Mouse (Mus musculus) midbrain, embryonic 11.5 days (tissue): ENCODE measurements around the gene Pprc1. TPM values are rescaled to one million over a fixed set of nuclear protein-coding genes. Genes with fewer than 3 reads are reported as not detected.

Experiments
- ATAC-seq: fragments of 200-750 bp; cut with Nextera tagmentation; 2 replicates; pipeline ENCODE4 v1.8.0; 2017; ENCODE audit warnings: moderate TSS enrichment, moderate library complexity; ENCODE audit not compliant: low FRiP score
- DNase-seq: peaks from one replicate; pipeline ENCODE4 v3.0.0; 2015; ENCODE audit warnings: low spot score; ENCODE audit errors: missing footprints
- H3K27ac ChIP-seq: fragments of 300-500 bp; sonication (generic); 2 replicates; pipeline ENCODE4 v1.5.1; 2014; ENCODE audit warnings: low read depth, low read length
- H3K27me3 ChIP-seq: fragments of 300-500 bp; sonication (generic); 2 replicates; pipeline ENCODE4 v1.6.1; 2014; ENCODE audit warnings: mild to moderate bottlenecking, low read length, moderate library complexity, mixed read lengths; ENCODE audit not compliant: control insufficient read depth, insufficient read depth
- H3K36me3 ChIP-seq: fragments of 300-500 bp; sonication (generic); 2 replicates; pipeline ENCODE4 v1.6.1; 2014; ENCODE audit warnings: mild to moderate bottlenecking, low read length, moderate library complexity, mixed read lengths; ENCODE audit not compliant: control insufficient read depth, insufficient read depth
- H3K4me1 ChIP-seq: fragments of 300-500 bp; sonication (generic); 2 replicates; pipeline ENCODE4 v1.6.1; 2014; ENCODE audit warnings: low read length; ENCODE audit not compliant: control insufficient read depth, insufficient read depth
- H3K4me2 ChIP-seq: fragments of 300-500 bp; sonication (generic); 2 replicates; pipeline ENCODE4 v1.6.1; 2014; ENCODE audit warnings: mild to moderate bottlenecking, moderate library complexity
- H3K4me3 ChIP-seq: fragments of 300-500 bp; sonication (generic); 2 replicates; pipeline ENCODE4 v1.5.1; 2014; ENCODE audit warnings: low read depth, low read length
- H3K9ac ChIP-seq: fragments of 300-500 bp; sonication (generic); 2 replicates; pipeline ENCODE4 v1.6.1; 2014; ENCODE audit warnings: low read length
- H3K9me3 ChIP-seq: fragments of 300-500 bp; sonication (generic); 2 replicates; pipeline ENCODE4 v1.6.1; 2016; ENCODE audit warnings: low read length; ENCODE audit not compliant: control insufficient read depth
- WGBS: fragments of 180-500 bp; shearing (Covaris S2); extraction: QIAGEN DNeasy Blood & Tissue Kit; methylation state at CpG from one replicate; pipeline ENCODE4 v1.1.7; 2014; 5-methylcytosine and 5-hydroxymethylcytosine counted together
- polyA plus RNA-seq: library from polyadenylated mRNA; unstranded; fragments of >200 nt; fragmentation: Nextera tagmentation; extraction: Ambion mirVana; gene quantifications from 2 replicates; pipeline ENCODE4 v1.2.1, GENCODE M21; 2014

The Pprc1 gene
- polyA plus RNA-seq, 1 experiment from 2014 or later: 48.5 TPM

DNA sequence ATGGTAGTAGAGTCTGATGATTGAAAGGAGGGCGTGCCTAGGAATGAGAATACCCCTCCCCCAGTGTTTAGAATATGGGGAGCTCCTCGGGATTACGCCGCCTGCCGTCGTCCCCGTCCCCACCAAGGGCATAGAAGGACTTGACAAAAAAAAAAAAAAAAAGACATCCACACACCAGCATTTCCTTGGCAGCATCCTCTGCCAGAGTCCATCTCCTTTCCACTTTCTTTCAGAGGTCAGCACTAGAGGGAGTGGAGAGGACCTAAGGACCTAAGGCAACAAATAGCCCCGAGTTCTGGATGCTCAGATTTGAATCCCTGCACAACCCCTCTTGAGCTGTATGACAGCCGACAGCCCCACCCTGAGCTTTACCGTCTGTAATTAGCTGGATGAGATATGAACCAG lies 1.9 kb downstream of the Pprc1 start:
- Histone ChIP-seq H3K9me3 (no peaks in the 10 kb centered on the region), H3K4me2 (no peak overlapping the region; the same call in 1 of the 2 replicates), H3K27ac (no peak overlapping the region), H3K27me3 (no peaks in the 10 kb centered on the region), H3K36me3 (no peaks in the 10 kb centered on the region), H3K9ac (no peak overlapping the region), H3K4me3 (no peak overlapping the region), H3K4me1 (peaks cover 36% of the 10 kb centered on the region)
- peak; percentile 80 for DNase-seq
- no peak for ATAC-seq
- 4% methylated on average over 10 of the region's 10 CpGs for WGBS

DNA sequence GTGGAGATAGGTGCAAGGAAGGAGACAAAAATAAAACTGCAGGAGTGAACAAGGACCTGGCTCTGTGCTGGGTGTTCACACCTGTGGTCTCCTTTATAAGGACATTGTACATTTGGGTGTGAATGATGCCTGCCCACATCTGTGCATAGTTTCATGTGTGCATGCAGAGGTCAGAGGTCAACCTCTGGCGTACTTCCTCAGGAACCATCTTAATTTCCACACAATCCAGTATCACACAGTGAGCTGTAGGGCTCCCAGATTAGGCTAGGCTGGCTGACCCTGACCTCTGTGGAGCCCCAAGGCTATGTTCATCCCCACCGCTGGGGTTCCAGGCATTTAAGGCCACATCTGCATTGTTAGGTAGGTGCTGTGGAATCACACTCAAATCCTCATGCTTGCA lies 2.7 kb downstream of the Pprc1 start:
- no peak overlapping the region for H3K4me2 ChIP-seq
- H3K27ac ChIP-seq: no peak overlapping the region
- H3K4me3 ChIP-seq: no peak overlapping the region
- H3K9ac ChIP-seq: no peak overlapping the region
- peaks cover 30% of the 10 kb centered on the region for H3K4me1 ChIP-seq
- no peaks in the 10 kb centered on the region for H3K9me3 ChIP-seq
- no peak for ATAC-seq
- DNase-seq: peak; percentile 76
- H3K36me3 ChIP-seq: no peaks in the 10 kb centered on the region
- H3K27me3 ChIP-seq: no peaks in the 10 kb centered on the region
- WGBS: 50% methylated on average over 2 of the region's 2 CpGs

DNA sequence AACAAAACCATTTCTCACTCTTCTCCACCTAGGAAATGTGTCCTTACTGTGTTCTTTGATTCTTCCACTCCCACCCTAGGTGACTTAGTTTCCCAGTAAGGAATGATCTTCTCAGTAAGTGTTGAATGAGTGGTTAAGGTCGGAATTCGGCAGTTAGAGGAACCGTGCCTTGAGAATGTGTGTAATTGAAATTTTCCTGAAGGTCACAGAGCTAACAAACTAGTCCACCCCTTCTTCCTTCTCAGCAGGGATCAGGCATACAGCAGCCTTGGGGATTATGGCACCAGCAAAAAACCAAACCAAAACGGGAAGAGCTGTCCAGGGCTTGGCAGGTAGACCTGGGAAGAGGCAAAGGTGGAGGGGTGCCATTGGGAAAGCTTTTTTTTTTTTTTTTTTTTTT lies 4.4 kb downstream of the Pprc1 start:
- Histone ChIP-seq H3K36me3 (no peaks in the 10 kb centered on the region), H3K27ac (no peak overlapping the region), H3K9me3 (no peaks in the 10 kb centered on the region), H3K4me1 (peaks cover 13% of the 10 kb centered on the region), H3K4me2 (no peak overlapping the region), H3K4me3 (no peak overlapping the region), H3K9ac (no peak overlapping the region), H3K27me3 (no peaks in the 10 kb centered on the region)
- ATAC-seq: no peak
- 67% methylated on average over 4 of the region's 4 CpGs for WGBS
- no peak for DNase-seq

DNA sequence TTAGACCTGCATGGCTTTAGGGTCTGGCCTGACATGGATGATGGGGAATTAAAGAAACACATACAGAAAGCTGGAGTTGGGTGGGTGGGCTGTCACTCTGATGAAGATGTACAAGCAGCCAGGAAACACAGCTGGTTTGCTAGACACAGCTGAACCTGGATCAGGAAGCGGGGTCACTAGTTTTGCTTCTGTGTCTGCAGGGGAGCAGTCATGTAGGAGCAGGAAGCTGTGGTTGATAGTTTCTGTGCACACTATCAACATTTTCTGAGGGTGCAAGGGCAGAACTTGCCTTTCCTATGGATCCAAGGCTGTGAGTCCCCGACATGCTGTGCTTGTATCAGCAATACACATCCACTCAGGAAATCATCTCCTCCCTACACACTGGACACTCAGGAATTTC lies 5.8 kb downstream of the Pprc1 start:
- H3K4me3 ChIP-seq: no peak overlapping the region
- peaks cover 10% of the 10 kb centered on the region for H3K4me1 ChIP-seq
- H3K27me3 ChIP-seq: no peaks in the 10 kb centered on the region
- no peaks in the 10 kb centered on the region for H3K36me3 ChIP-seq
- H3K27ac ChIP-seq: no peak overlapping the region
- no peaks in the 10 kb centered on the region for H3K9me3 ChIP-seq
- ATAC-seq: no peak
- no peak for DNase-seq
- WGBS: 75% methylated on average over 2 of the region's 2 CpGs
- H3K4me2 ChIP-seq: no peak overlapping the region
- H3K9ac ChIP-seq: no peak overlapping the region

DNA sequence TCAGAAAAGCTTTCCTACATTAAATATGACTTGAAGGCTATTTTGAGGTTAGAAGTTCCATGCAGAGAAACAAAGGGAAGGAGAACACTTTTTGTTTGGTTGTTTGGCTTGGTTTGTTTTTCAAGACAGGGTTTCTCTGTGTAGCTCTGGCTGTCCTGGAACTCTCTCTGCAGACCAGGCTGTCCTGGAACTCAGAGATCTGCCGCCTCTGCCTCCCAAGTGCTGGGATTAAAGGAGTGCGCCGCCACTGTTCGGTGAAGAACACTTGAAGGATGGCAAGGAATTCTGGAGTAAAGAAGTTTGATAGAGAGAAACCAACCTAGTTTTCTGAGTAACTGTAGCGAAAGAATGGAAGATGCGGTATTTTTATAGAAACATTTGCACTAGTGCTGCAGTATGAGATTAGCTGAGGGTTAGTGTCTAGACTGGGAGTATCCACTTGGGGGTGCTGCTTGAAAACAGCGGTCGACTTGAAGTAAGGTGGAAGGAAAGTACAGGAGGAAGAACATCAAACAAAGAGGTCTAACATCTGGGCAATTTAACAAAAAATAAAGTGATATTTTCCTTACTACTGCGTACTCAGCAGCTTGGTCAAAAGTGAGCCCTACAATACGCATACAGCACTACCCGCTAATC lies 11.2 kb downstream of the Pprc1 start:
- Histone ChIP-seq H3K9ac (peak overlapping the region; percentile 86; the same call in 1 of the 2 replicates), H3K27ac (no peak overlapping the region; the same call in 1 of the 2 replicates), H3K4me3 (peak overlapping the region; percentile 92), H3K36me3 (no peaks in the 10 kb centered on the region), H3K4me1 (peaks cover 9% of the 10 kb centered on the region; the same call in 1 of the 2 replicates), H3K27me3 (no peaks in the 10 kb centered on the region), H3K9me3 (no peaks in the 10 kb centered on the region), H3K4me2 (peak overlapping the region; percentile 42)
- ATAC-seq (peak; percentile 77), DNase-seq (peak; percentile 90)
- under 1% methylated on average over 11 of the region's 11 CpGs for WGBS

DNA sequence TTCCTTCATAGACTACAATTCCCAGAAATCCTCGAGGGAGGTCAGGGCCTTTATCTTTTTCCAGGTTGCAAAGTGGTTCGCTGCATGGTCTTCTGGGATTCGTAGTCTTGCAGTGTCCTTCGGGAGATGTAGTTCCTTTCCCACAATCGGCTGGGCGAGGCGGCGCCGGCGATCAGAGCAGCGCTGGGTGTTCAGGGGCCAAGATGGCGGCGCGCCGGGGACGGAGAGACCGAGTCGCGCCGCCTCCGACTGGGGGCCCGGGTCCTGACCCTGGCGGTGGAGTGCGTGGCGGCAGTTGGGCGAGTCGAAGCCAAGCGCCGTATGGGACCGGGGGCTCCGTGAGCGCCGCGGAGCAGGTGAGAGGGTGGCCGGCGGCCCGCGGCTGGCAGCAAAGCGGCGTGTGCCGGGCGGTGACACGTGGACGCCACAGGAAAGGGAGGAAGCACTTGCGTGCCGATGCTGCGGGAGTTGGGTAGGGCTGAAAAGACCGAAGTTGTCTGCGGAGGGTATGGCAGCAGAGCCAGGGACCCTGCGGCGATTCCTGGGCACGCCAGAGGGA lies 11.8 kb downstream of the Pprc1 start:
- no peaks in the 10 kb centered on the region for H3K27me3 ChIP-seq
- peak overlapping the region; percentile 92 for H3K4me3 ChIP-seq
- H3K36me3 ChIP-seq: no peaks in the 10 kb centered on the region
- peak overlapping the region; percentile 77 for H3K4me2 ChIP-seq
- peak overlapping the region; percentile 80 for H3K27ac ChIP-seq
- ATAC-seq (peak; percentile 96), DNase-seq (peak; percentile 98)
- H3K9me3 ChIP-seq: no peaks in the 10 kb centered on the region
- peak overlapping the region; percentile 86 for H3K9ac ChIP-seq
- H3K4me1 ChIP-seq: peaks cover 9% of the 10 kb centered on the region; the same call in 1 of the 2 replicates
- under 1% methylated on average over 52 of the region's 52 CpGs for WGBS

DNA sequence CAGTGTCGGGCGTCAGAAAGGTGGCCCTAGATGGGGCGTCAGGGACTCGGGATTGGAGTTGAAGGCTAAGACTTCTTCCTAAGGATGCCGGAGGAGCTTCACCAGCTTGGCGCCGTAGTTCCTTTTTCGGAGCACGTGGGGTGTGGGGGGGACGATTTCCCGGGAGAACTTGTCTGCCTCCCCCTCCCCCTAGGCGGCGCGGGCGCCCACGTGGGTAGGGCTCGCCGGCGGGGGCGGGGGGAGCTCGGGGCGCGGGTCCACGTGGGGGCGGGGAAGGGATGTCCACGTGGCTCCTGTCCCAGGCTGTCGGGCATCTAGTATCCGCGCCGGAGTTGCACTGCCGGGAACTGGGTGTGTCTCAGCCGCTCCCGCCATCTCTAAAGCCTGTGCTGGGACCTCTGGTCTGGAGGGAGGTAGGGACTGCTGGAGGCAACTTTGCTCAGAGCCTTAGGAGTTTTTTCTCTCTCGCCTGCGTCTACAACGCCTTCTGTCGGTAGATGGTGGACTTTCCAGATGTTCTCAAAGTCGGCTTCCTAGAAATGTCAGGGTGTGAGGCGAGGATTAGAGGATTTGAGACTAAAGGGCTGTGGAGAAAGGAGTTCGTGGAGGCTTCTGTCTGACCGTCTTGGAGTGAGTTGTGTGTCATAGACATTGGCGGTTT lies 12.4 kb downstream of the Pprc1 start:
- ATAC-seq: peak; percentile 61
- Histone ChIP-seq H3K4me1 (peaks cover 9% of the 10 kb centered on the region; the same call in 1 of the 2 replicates), H3K4me2 (peak overlapping the region; percentile 77), H3K9ac (peak overlapping the region; percentile 86), H3K4me3 (peak overlapping the region; percentile 92), H3K9me3 (no peaks in the 10 kb centered on the region), H3K27ac (peak overlapping the region; percentile 80), H3K36me3 (no peaks in the 10 kb centered on the region), H3K27me3 (no peaks in the 10 kb centered on the region)
- peak; percentile 95 for DNase-seq
- 0% methylated on average over 34 of the region's 42 CpGs for WGBS

DNA sequence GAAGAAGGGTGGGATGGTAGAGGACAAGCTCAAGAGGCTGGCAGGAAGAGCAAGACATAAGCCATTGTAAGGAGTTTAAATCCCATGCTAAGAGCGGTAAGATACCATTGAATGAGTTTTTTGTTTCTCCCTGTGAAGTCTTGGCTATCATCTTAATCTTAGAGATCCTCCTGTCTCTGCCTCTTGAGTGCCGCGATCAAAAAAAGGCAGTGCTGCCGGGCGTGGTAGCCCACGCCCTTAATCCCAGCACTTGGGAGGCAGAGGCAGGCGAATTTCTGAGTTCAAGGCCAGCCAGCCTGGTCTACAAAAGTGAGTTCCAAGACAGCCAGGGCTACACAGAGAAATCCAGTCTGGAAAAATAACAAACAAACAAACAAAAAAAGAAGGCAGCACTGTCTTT lies 13.8 kb downstream of the Pprc1 start:
- Histone ChIP-seq H3K4me1 (peaks cover 9% of the 10 kb centered on the region; the same call in 1 of the 2 replicates), H3K36me3 (peaks cover 9% of the 10 kb centered on the region; the same call in 1 of the 2 replicates), H3K9me3 (no peaks in the 10 kb centered on the region), H3K27ac (no peak overlapping the region), H3K4me3 (no peak overlapping the region), H3K9ac (no peak overlapping the region), H3K4me2 (no peak overlapping the region), H3K27me3 (no peaks in the 10 kb centered on the region)
- DNase-seq (no peak), ATAC-seq (no peak)
- 96% methylated on average over 7 of the region's 7 CpGs for WGBS

DNA sequence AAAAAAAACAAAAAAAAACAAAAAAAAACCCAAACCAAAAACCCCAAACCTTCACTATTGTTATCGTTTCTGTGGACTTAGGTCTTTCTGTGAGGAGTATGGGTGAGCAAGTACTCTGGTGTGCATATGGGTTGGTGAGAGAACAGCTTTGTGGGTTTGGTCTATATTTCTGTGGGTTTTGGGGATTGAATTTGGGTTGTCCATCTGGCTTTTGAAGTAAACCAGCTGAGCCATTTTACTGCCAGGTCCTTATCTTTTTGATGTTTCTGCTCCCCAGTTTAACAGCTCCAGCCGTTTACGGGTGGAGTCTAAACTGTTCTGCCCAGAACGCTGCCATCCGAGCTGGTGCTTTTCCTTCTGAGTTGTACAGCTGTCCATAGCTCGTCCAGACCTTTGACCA lies 16.2 kb downstream of the Pprc1 start:
- ATAC-seq (no peak), DNase-seq (no peak)
- no peaks in the 10 kb centered on the region for H3K9me3 ChIP-seq
- H3K9ac ChIP-seq: no peak overlapping the region
- H3K36me3 ChIP-seq: peaks cover 26% of the 10 kb centered on the region; the same call in 1 of the 2 replicates
- no peak overlapping the region for H3K4me2 ChIP-seq
- H3K4me1 ChIP-seq: peaks cover 9% of the 10 kb centered on the region; the same call in 1 of the 2 replicates
- 89% methylated on average over 6 of the region's 6 CpGs for WGBS
- H3K27me3 ChIP-seq: no peaks in the 10 kb centered on the region
- H3K27ac ChIP-seq: no peak overlapping the region
- H3K4me3 ChIP-seq: no peak overlapping the region
